Mouse (Mus musculus) liver, adult 2 months (tissue): ENCODE data around the gene Susd6. TPM values are rescaled to one million over a fixed set of nuclear protein-coding genes. Genes with fewer than 3 reads are reported as not detected.
A peak's percentile ranks its signal among the peaks of the same experiment; 100 is the strongest.

Experiments used
- DNase-seq: peaks from one replicate; pipeline ENCODE4 v3.0.0-alpha.2; 2011; ENCODE audit warnings: low read depth, low spot score; ENCODE audit errors: extremely low read depth
- H3K27ac ChIP-seq: fragments of 200-500 bp; replicated peaks from 2 replicates; pipeline ENCODE4 v1.5.1; 2012; ENCODE audit warnings: low read depth, mild to moderate bottlenecking, control low read depth, inconsistent platforms, low read length; ENCODE audit not compliant: insufficient read depth
- H3K27me3 ChIP-seq: fragments of 200-500 bp; 2 replicates; pipeline ENCODE4 v1.6.1; 2012; ENCODE audit warnings: mild to moderate bottlenecking, moderate library complexity, low read length, inconsistent platforms; ENCODE audit not compliant: control insufficient read depth, insufficient read depth
- H3K36me3 ChIP-seq: fragments of 200-500 bp; 2 replicates; pipeline ENCODE4 v1.6.1; 2012; ENCODE audit warnings: low read length, inconsistent platforms; ENCODE audit not compliant: control insufficient read depth, insufficient read depth
- H3K4me1 ChIP-seq: fragments of 200-500 bp; 2 replicates; pipeline ENCODE4 v1.6.1; 2011; ENCODE audit warnings: low read length; ENCODE audit not compliant: control insufficient read depth, insufficient read depth
- H3K4me3 ChIP-seq: fragments of 200-500 bp; 2 replicates; pipeline ENCODE4 v1.5.1; 2011; ENCODE audit warnings: low read depth, mild to moderate bottlenecking, control low read depth, low read length, moderate library complexity; ENCODE audit not compliant: insufficient read depth
- H3K79me2 ChIP-seq: fragments of 200-500 bp; 2 replicates; pipeline ENCODE4 v1.6.1; 2012; ENCODE audit warnings: inconsistent platforms, mild to moderate bottlenecking, low read length, moderate library complexity; ENCODE audit not compliant: control insufficient read depth, insufficient read depth
- H3K9ac ChIP-seq: fragments of 200-500 bp; 2 replicates; pipeline ENCODE4 v1.6.1; 2012; ENCODE audit warnings: low read depth, mild to moderate bottlenecking, control low read depth, inconsistent platforms, low read length
- CTCF ChIP-seq: fragments of 200-500 bp; IDR thresholded peaks from 2 replicates; pipeline ENCODE4 v1.5.1; 2011; ENCODE audit warnings: low read depth, low read length, control low read depth
- POLR2A ChIP-seq: fragments of 200-500 bp; IDR thresholded peaks from 2 replicates; pipeline ENCODE4 v1.6.1; 2011; ENCODE audit warnings: low read length, control low read depth; ENCODE audit not compliant: insufficient read depth; ENCODE audit errors: extremely low read depth
- WGBS: fragments of 180-500 bp; shearing (Covaris S2); methylation state at CpG from one replicate; pipeline ENCODE4 v1.1.7; 2018; 5-methylcytosine and 5-hydroxymethylcytosine counted together
- polyA plus RNA-seq: library from polyadenylated mRNA; depleted of rRNA; stranded (reverse); fragments of >200 nt; gene quantifications from 2 replicates; pipeline ENCODE4 v1.2.3, GENCODE M21; 2012
- total RNA-seq: library from RNA; depleted of rRNA; stranded (reverse); fragments of >200 nt; gene quantifications from 2 replicates; pipeline ENCODE4 v1.2.3, GENCODE M21; 2014

Gene Susd6
- total and polyA plus RNA-seq, 2 experiments = 20.1 to 22.3 TPM

DNA sequence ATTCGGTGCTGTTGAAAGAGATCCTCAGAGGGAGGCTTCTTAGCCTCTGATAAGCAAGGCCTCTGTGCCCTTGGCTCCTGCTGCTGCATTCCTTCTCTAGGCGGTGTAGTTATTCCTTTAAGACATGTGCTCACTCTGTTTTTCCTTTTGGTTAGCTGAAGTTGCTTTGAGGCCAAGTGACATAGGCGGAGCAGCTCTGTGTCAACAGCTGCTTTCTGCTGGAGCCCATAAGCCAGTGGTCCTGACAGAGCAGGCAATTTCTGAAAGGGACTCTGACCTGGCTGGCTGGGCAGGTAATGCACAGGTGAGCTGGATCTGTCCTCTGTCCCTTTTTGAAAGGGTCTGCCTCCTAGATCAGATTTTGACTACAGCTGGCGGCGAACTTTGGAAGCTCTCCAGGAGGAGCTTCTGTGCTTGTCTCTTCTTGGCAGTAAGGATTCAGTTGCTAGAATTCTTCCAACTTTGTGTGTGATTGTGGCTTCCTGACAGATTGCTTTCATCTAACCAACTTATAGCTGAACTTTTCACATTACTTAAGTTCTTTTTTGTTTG lies 37.2 kb downstream of the Susd6 start:
- Histone ChIP-seq H3K27ac (peak overlapping the region; percentile 34; the same call in 1 of the 2 replicates), H3K27me3 (no peaks in the 10 kb centered on the region), H3K79me2 (peaks cover 25% of the 10 kb centered on the region; the same call in 1 of the 2 replicates), H3K36me3 (peaks cover 19% of the 10 kb centered on the region; the same call in 1 of the 2 replicates), H3K4me3 (no peak overlapping the region), H3K4me1 (peaks cover 43% of the 10 kb centered on the region), H3K9ac (no peak overlapping the region)
- no peak for DNase-seq
- WGBS = 41% methylated on average over 5 of the region's 5 CpGs
- TF ChIP-seq POLR2A (no peak), CTCF (no peak)

DNA sequence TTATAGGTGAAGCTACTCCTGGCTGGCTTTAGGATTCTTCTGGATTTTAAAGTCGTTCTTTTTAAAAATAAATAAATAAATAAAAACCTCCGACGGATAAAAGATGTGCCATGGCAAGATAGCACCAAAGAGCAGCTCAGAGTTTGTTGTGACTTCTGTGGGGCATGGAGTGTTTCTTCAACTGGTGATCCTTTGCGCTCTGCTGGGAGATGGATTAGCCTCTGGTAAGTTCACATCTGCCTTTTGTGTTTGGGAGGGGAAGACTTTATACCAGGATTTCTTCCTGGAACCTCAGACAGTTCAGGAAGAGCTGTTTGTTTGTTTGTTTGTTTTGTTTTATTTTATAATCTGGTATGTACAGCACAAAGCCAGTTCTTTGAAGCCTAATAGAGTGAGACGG lies 37.7 kb downstream of the Susd6 start:
- H3K27me3 ChIP-seq = no peaks in the 10 kb centered on the region

DNA sequence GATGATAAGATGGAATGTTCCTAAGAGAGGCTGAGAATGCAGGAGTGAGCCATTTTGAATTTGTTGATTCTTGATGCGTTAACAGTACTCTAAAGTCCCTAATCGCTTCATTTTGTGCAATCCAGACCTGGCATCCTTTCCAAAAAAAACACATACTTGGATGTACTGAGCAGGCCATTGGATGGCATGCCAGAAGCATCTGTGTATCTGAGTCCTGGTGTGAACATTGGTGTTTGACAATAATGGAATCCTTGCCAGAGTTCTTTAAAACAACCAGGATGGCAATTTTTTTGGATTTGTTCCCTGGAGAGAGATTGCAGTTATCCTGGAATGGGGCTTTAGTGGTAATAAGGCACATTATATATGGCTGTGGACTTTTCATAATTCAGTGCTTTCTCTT lies 38.6 kb downstream of the Susd6 start:
- peaks cover 19% of the 10 kb centered on the region; the same call in 1 of the 2 replicates for H3K36me3 ChIP-seq
- no peak overlapping the region for H3K4me3 ChIP-seq
- no peak overlapping the region for H3K27ac ChIP-seq
- peak; percentile 93 for DNase-seq
- 19% methylated on average over 2 of the region's 2 CpGs for WGBS
- no peak overlapping the region for H3K9ac ChIP-seq
- TF ChIP-seq CTCF (no peak), POLR2A (no peak)
- no peaks in the 10 kb centered on the region for H3K27me3 ChIP-seq
- peaks cover 27% of the 10 kb centered on the region; the same call in 1 of the 2 replicates for H3K79me2 ChIP-seq
- H3K4me1 ChIP-seq = peaks cover 43% of the 10 kb centered on the region

More for the DNA sequence above, 37.7 kb downstream of the Susd6 start:
- Histone ChIP-seq H3K4me3 (no peak overlapping the region), H3K36me3 (peaks cover 19% of the 10 kb centered on the region; the same call in 1 of the 2 replicates), H3K9ac (no peak overlapping the region), H3K27ac (no peak overlapping the region), H3K79me2 (peaks cover 25% of the 10 kb centered on the region; the same call in 1 of the 2 replicates), H3K4me1 (peaks cover 43% of the 10 kb centered on the region)
- no peak for TF ChIP-seq POLR2A
- TF ChIP-seq CTCF = no peak
- DNase-seq = no peak
- 67% methylated on average over 5 of the region's 5 CpGs for WGBS

DNA sequence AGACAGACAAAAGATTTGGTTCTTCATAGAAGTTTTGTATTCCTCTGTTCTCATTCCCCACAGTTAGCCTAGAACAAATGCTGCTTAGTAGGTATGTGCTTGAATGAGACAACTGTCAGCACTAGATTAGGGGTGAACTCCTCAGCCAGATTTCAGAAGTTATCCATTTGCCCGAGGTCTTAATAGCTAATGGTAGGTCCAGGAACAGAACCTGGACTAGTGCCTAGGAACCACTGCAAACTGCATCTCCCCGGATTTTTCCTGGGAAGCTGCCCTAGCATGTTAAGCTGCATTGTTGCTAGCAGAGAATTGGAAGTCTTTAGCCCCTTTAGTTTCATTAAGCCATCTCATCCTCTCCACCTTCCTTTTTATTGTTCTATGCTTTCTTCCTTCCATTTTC lies 39.9 kb downstream of the Susd6 start:
- TF ChIP-seq CTCF = no peak
- no peak for TF ChIP-seq POLR2A
- H3K36me3 ChIP-seq = peaks cover 19% of the 10 kb centered on the region; the same call in 1 of the 2 replicates
- no peak for DNase-seq
- H3K9ac ChIP-seq = no peak overlapping the region
- WGBS = 6% methylated on average over 2 of the region's 2 CpGs
- peaks cover 49% of the 10 kb centered on the region for H3K4me1 ChIP-seq
- peaks cover 31% of the 10 kb centered on the region for H3K79me2 ChIP-seq
- no peak overlapping the region for H3K27ac ChIP-seq
- H3K4me3 ChIP-seq = no peak overlapping the region
- no peaks in the 10 kb centered on the region for H3K27me3 ChIP-seq

DNA sequence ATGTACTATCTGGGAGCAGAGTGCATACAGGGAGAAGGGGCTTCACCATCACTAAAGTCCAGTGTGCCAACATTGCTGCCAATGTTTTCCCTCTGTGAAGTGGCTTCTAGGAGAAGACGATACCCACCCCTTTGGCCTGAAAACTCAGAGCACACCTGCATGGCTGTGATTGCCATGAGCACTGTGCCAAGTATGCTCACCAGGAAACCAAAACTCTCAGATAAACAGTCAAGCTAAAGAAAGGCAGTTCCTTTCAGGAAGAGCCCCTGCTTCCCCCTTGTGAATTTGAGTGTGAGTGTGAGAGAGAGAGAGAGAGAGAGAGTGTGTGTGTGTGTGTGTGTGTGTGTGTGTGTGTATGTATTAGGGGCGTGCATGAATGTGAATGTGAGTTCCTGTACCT lies 40.5 kb downstream of the Susd6 start:
- no peak for DNase-seq
- Histone ChIP-seq H3K4me1 (peaks cover 49% of the 10 kb centered on the region), H3K79me2 (peaks cover 32% of the 10 kb centered on the region), H3K27me3 (no peaks in the 10 kb centered on the region), H3K4me3 (no peak overlapping the region), H3K36me3 (peaks cover 19% of the 10 kb centered on the region; the same call in 1 of the 2 replicates), H3K9ac (no peak overlapping the region), H3K27ac (peak overlapping the region; percentile 38; the same call in 1 of the 2 replicates)
- TF ChIP-seq CTCF (no peak), POLR2A (no peak)
- WGBS = 49% methylated on average over 2 of the region's 2 CpGs

DNA sequence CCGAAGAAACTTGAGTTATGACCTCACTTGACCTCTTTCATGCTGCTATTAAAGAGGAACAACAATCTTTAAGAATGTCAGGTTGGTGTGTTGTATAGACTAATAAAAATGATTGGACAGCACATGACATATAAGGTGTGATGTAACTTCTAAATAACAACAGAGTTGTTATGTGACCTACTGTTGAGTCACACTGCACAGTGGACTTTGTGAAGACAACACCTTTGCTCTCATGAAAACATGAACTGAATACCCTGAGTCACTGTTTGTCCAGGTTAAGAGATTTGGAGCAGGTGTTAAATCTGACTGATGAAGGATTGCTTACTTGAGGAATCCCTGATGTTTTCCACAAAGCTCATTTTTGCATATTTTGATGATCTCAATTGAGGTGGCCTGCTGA lies 42.0 kb downstream of the Susd6 start:
- peak; percentile 89 for DNase-seq
- WGBS = 37% methylated on average over 1 of the region's 1 CpGs
- Histone ChIP-seq H3K4me1 (peaks cover 45% of the 10 kb centered on the region), H3K9ac (no peak overlapping the region), H3K27ac (peak overlapping the region; percentile 73), H3K27me3 (no peaks in the 10 kb centered on the region), H3K4me3 (no peak overlapping the region), H3K79me2 (peaks cover 32% of the 10 kb centered on the region), H3K36me3 (peaks cover 19% of the 10 kb centered on the region; the same call in 1 of the 2 replicates)
- TF ChIP-seq CTCF = no peak
- no peak for TF ChIP-seq POLR2A
